Mouse (Mus musculus) heart, embryonic 13.5 days (tissue): ENCODE results near the gene Cntn5. TPM values are rescaled to one million over a fixed set of nuclear protein-coding genes. Genes with fewer than 3 reads are reported as not detected.

Source experiments
- ATAC-seq: fragments of 200-750 bp; cut with Nextera tagmentation; 2 replicates; pipeline ENCODE4 v1.8.0; 2017; ENCODE audit warnings: moderate TSS enrichment; ENCODE audit not compliant: insufficient number of reproducible peaks, low FRiP score, low TSS enrichment; ENCODE audit errors: extremely low read depth
- H3K27ac ChIP-seq: fragments of 300-500 bp; sonication (generic); replicated peaks from 2 replicates; pipeline ENCODE4 v1.5.1; 2015; ENCODE audit warnings: moderate library complexity, mild to moderate bottlenecking, inconsistent platforms
- H3K27me3 ChIP-seq: fragments of 300-500 bp; sonication (generic); replicated peaks from 2 replicates; pipeline ENCODE4 v1.6.1; 2015; ENCODE audit warnings: mild to moderate bottlenecking, inconsistent platforms
- H3K36me3 ChIP-seq: fragments of 300-500 bp; sonication (generic); 2 replicates; pipeline ENCODE4 v1.6.1; 2015; ENCODE audit warnings: mild to moderate bottlenecking, inconsistent platforms
- H3K4me1 ChIP-seq: fragments of 300-500 bp; sonication (generic); 2 replicates; pipeline ENCODE4 v1.6.1; 2015; ENCODE audit warnings: inconsistent platforms
- H3K4me2 ChIP-seq: fragments of 300-500 bp; sonication (generic); 2 replicates; pipeline ENCODE4 v1.6.1; 2015; ENCODE audit warnings: inconsistent platforms, mild to moderate bottlenecking, moderate library complexity
- H3K4me3 ChIP-seq: fragments of 300-500 bp; sonication (generic); 2 replicates; pipeline ENCODE4 v1.5.1; 2015; ENCODE audit warnings: moderate library complexity, mild to moderate bottlenecking, inconsistent platforms
- H3K9ac ChIP-seq: fragments of 300-500 bp; sonication (generic); 2 replicates; pipeline ENCODE4 v1.6.1; 2015; ENCODE audit warnings: inconsistent platforms, mild to moderate bottlenecking, moderate library complexity
- H3K9me3 ChIP-seq: fragments of 300-500 bp; sonication (generic); 2 replicates; pipeline ENCODE4 v1.6.1; 2016; ENCODE audit warnings: inconsistent platforms
- WGBS: fragments of 180-500 bp; shearing (Covaris S2); methylation state at CpG from one replicate; pipeline ENCODE4 v1.1.7; 2015; ENCODE audit warnings: mixed read lengths; 5-methylcytosine and 5-hydroxymethylcytosine counted together
- polyA plus RNA-seq: library from polyadenylated mRNA; unstranded; fragments of >200 nt; fragmentation: Nextera tagmentation; extraction: Ambion mirVana; gene quantifications from 2 replicates; pipeline ENCODE4 v1.2.1, GENCODE M21; 2015

Gene Cntn5
- polyA plus RNA-seq, 1 experiment from 2014 or later = 0.13 TPM

DNA sequence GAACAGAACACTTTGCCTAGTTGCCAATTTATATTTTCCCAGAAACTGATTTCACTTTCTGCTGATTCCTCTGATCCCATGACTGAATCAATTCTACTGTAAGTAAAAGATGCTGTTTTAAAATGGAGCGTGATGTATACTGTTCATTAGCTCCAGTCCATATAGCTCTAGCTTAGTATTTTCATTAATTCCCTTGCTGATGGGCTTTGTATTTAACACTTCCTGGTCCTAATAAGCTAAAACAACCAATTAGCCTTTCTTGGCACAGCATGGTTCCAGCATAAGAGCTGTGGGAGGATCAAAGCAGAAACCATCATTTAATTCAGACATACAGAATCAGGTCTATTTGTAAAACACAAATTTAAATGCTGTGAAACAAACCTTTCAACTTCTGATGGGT lies 375.5 kb downstream of the Cntn5 start:
- Histone ChIP-seq H3K4me2 (no peak overlapping the region), H3K27ac (no peak overlapping the region), H3K27me3 (no peaks in the 10 kb centered on the region), H3K4me3 (no peak overlapping the region), H3K4me1 (no peaks in the 10 kb centered on the region), H3K9me3 (no peaks in the 10 kb centered on the region), H3K9ac (no peak overlapping the region), H3K36me3 (no peaks in the 10 kb centered on the region)
- 74% methylated on average over 1 of the region's 1 CpGs for WGBS
- ATAC-seq = no peak

DNA sequence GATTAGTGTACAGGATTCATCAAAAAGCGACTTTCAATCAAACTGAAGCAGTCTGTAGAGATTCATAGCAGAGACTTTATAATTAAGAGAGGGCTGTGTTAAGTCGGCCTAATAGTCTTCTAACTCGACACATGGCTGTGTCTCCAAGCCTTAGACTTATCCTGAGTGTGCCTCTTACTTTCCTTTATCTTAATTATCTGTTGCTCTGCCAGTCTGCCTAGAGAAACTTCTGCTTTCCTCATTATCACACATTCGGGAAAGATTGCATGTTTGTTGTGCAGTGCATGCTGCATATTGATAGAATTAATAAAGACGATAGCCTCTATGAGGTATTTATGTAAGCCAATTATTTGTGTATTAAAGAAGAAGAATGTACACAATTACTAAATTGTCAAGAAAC lies 375.9 kb downstream of the Cntn5 start:
- Histone ChIP-seq H3K27me3 (no peaks in the 10 kb centered on the region), H3K9ac (no peak overlapping the region), H3K9me3 (no peaks in the 10 kb centered on the region), H3K27ac (no peak overlapping the region), H3K36me3 (no peaks in the 10 kb centered on the region), H3K4me1 (no peaks in the 10 kb centered on the region), H3K4me3 (no peak overlapping the region), H3K4me2 (no peak overlapping the region)
- WGBS = 60% methylated on average over 5 of the region's 5 CpGs
- ATAC-seq = no peak

DNA sequence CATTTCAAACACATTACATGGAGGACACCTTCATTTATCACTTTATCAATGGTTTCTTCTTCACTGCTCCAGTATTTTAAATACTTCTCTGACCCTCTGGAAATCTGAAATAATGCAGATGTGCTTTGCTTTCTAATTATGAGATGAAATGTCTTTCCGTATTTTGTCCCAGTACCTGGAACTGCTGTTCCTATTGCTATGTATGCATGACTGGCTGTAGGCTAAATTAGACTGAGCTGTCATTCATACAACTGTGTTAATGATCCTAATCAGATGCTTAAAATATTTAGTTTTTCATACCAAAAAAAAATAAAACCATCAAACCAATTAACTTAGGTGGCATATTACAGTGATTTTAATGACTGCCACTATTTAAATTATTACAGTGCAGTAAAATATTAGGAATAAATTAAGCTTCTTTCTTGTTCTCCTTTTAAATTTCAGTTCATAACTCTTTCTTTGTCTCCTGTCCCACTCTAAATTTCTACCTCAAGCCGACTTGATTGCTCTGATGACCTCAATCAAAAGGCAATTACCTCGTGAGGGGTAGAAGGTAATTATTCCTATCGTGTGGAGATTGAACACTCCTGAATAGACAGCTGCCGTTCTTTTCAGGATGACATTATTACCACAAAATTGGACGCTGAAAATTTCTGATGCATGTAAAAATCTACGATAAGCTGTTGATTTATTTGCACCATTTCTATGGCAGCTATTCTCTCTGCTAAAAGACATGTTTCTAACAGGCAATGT lies 378.5 kb downstream of the Cntn5 start:
- H3K9me3 ChIP-seq = no peaks in the 10 kb centered on the region
- WGBS = 69% methylated on average over 7 of the region's 7 CpGs
- no peaks in the 10 kb centered on the region for H3K36me3 ChIP-seq
- no peak overlapping the region for H3K4me2 ChIP-seq
- no peaks in the 10 kb centered on the region for H3K4me1 ChIP-seq
- no peak overlapping the region for H3K9ac ChIP-seq
- H3K27me3 ChIP-seq = no peaks in the 10 kb centered on the region
- no peak overlapping the region for H3K4me3 ChIP-seq
- ATAC-seq = no peak
- H3K27ac ChIP-seq = no peak overlapping the region

DNA sequence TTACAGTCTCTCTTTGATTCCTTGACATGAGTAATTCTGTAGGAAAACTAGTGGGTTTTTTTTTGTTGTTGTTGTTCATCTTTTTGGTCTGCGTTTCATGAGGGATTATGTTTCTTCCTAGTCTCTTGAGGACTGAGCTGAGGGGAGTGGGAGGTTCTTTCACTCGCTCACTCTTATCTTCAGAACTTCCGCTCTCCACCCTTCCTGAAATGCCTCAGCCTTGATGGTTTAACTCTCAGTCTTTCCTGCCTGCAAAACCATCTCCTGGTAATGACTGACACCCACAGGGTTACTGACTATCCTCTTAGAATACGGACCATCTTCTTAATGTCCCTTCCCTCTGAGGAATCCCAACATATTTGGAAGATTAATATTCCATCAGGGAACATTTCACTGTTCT lies 382.0 kb downstream of the Cntn5 start:
- H3K4me2 ChIP-seq = no peak overlapping the region
- no peak for ATAC-seq
- WGBS = 26% methylated on average over 4 of the region's 4 CpGs
- no peaks in the 10 kb centered on the region for H3K27me3 ChIP-seq
- H3K9me3 ChIP-seq = no peaks in the 10 kb centered on the region
- H3K36me3 ChIP-seq = no peaks in the 10 kb centered on the region
- H3K9ac ChIP-seq = no peak overlapping the region
- no peak overlapping the region for H3K27ac ChIP-seq
- no peaks in the 10 kb centered on the region for H3K4me1 ChIP-seq
- no peak overlapping the region for H3K4me3 ChIP-seq

DNA sequence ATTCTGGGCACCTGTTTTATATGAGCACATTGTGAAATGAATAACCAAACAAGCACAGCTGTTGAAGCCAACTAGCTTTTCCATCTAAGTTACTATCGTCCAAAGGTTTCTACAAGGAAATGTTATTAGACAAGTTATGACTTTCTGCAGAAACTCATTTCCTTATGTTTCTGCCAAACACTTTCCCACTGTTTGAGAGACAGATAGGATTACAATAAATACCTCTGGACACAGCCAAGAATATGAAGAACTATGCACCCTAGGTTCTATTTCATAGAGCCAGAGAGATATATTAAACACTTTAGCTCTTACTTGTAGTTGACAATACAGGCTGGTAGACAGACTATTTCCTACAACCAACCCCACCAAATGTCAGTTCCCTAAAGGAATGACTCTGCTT lies 383.5 kb downstream of the Cntn5 start:
- WGBS = 62% methylated on average over 1 of the region's 1 CpGs
- no peak for ATAC-seq
- Histone ChIP-seq H3K4me1 (no peaks in the 10 kb centered on the region), H3K9ac (no peak overlapping the region), H3K9me3 (no peaks in the 10 kb centered on the region), H3K36me3 (no peaks in the 10 kb centered on the region), H3K4me3 (no peak overlapping the region), H3K27ac (no peak overlapping the region), H3K27me3 (no peaks in the 10 kb centered on the region), H3K4me2 (no peak overlapping the region)

DNA sequence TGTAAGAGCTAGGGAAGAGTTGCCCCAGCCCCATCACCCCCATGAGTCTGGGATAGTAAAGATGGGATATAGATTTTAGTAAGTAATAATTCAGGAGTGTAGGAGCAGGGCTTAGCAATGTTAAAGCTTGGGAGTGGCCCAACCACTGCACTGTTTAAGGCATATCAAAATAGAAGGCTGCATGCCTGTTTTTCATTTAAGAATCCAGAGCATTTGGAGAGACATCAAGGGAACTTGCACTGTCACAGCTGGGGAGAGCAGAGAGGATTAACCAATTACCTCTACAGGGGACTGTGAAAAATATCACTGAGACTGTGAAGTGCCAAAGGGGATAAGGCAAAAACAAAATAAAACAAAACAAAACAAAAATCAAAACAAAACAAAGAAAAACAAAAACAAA lies 412.3 kb downstream of the Cntn5 start:
- Histone ChIP-seq H3K9me3 (no peaks in the 10 kb centered on the region), H3K36me3 (no peaks in the 10 kb centered on the region), H3K4me3 (no peak overlapping the region), H3K9ac (no peak overlapping the region), H3K4me2 (no peak overlapping the region), H3K27ac (no peak overlapping the region), H3K4me1 (no peaks in the 10 kb centered on the region), H3K27me3 (no peaks in the 10 kb centered on the region)
- no peak for ATAC-seq

DNA sequence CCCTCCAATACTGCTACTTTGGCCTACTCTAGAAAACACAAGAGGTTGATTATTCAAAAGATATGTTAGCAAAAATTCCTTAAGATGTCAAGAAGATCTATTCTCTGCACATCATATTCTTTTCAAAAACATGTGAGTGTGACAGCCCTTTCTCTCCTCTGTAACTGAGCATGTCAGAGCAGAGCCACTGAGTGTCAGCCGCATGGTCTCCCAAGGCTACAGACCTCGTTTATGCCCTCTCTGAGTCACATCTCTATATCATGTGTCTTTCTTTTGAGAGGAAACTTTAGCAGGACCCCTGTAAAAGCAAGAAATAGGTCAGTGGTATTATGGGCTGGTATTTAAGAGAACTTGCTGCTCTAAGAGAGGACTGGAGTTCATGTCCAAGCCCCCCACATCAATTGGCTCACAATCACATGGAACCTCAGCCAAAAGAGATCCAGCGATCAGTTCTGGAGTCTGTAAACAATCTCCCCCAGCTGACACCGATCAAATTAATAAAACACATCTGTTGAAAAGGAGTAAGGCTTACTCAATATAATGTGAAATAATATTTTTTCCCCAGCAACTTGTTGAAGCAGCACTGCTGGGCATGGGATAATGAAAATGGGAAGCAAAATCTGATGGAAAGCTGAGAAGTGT lies 433.0 kb downstream of the Cntn5 start:
- WGBS = 63% methylated on average over 4 of the region's 4 CpGs
- no peaks in the 10 kb centered on the region for H3K4me1 ChIP-seq
- H3K27ac ChIP-seq = no peak overlapping the region
- no peak for ATAC-seq
- H3K9ac ChIP-seq = no peak overlapping the region
- 0 out of 2 replicates have a peak, but pooled peaks cover 7% of the 10 kb centered on the region for H3K9me3 ChIP-seq
- H3K27me3 ChIP-seq = no peaks in the 10 kb centered on the region
- H3K36me3 ChIP-seq = no peaks in the 10 kb centered on the region
- H3K4me3 ChIP-seq = no peak overlapping the region
- H3K4me2 ChIP-seq = no peak overlapping the region

DNA sequence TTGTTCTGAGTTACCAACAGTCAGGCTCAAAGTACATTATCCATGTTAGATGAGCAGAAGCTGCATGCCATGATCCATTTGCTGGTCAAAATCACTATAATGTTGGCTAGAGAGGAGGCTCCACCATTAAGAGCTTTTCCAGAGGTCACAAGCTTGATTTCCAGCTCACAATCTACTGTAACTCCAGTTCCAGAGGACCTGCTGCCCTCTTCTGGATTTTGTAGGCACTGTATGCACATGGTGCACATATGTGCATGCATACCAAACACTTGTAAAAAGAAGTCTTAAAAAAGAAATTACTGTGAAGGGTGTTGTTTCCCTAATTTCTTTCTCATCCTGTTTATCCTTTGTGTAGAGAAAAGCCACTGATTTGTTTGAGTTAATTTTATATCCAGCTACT lies 439.8 kb downstream of the Cntn5 start:
- Histone ChIP-seq H3K27ac (no peak overlapping the region), H3K9ac (no peak overlapping the region), H3K4me1 (no peaks in the 10 kb centered on the region), H3K4me3 (no peak overlapping the region), H3K36me3 (no peaks in the 10 kb centered on the region), H3K4me2 (no peak overlapping the region), H3K27me3 (no peaks in the 10 kb centered on the region), H3K9me3 (peaks cover 3% of the 10 kb centered on the region; the same call in 1 of the 2 replicates)
- no peak for ATAC-seq

DNA sequence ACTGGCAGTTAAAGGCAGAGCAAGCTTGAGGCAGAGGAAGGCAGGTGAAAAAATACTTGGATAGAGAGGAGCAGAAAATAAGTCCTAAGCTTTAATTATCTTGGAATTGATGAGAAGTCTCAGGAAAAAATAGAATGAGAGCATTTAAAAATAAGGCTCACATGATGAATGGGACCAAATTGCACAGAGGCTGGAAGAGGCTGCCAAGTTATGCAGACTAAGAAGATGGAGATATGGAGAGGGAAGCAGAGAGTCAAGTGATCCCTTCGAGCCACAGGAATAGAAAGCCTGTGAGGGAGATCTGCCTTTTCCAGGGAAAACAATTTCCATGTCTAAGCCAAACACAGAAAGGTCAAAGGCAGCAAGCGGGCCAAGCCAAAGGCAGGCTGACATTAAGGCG lies 446.7 kb downstream of the Cntn5 start:
- no peaks in the 10 kb centered on the region for H3K9me3 ChIP-seq
- ATAC-seq = no peak
- 0 out of 2 replicates have a peak, but pooled peaks cover 4% of the 10 kb centered on the region for H3K4me1 ChIP-seq
- H3K4me3 ChIP-seq = no peak overlapping the region
- no peaks in the 10 kb centered on the region for H3K27me3 ChIP-seq
- H3K27ac ChIP-seq = no peak overlapping the region
- 36% methylated on average over 3 of the region's 3 CpGs for WGBS
- H3K4me2 ChIP-seq = no peak overlapping the region
- no peaks in the 10 kb centered on the region for H3K36me3 ChIP-seq
- no peak overlapping the region for H3K9ac ChIP-seq

DNA sequence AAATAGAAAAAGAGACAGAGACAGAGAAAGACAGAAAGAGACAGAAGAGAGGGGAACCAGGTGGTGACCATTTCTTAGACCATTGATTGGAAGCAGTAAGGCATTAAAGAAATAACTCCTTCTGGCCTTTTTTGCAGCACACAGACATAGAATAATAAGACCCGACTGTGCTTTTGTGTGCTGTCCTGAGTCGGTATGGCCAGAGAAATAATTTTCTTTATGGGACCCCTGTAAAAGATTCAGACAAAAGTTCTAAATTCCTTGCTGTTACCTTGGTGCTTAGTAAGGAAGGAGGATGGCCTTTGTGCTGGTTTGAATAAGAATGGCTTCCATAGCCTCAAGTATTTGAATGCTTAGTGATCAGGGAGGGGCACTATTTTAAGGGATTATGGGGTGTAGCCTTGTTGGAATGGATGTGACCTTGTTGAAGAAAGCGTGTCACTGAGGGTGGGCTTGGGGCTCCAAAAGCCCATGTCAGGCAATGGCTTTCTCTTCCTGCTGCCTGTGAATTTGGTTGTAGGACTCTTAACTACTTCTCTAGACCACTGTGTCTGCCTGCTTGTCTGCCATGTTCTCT lies 455.5 kb downstream of the Cntn5 start:
- H3K9me3 ChIP-seq = no peaks in the 10 kb centered on the region
- WGBS = 75% methylated on average over 3 of the region's 3 CpGs
- no peak overlapping the region for H3K4me2 ChIP-seq
- H3K4me1 ChIP-seq = no peaks in the 10 kb centered on the region
- H3K4me3 ChIP-seq = no peak overlapping the region
- no peak overlapping the region for H3K9ac ChIP-seq
- no peak overlapping the region for H3K27ac ChIP-seq
- no peaks in the 10 kb centered on the region for H3K27me3 ChIP-seq
- no peak for ATAC-seq
- no peaks in the 10 kb centered on the region for H3K36me3 ChIP-seq

DNA sequence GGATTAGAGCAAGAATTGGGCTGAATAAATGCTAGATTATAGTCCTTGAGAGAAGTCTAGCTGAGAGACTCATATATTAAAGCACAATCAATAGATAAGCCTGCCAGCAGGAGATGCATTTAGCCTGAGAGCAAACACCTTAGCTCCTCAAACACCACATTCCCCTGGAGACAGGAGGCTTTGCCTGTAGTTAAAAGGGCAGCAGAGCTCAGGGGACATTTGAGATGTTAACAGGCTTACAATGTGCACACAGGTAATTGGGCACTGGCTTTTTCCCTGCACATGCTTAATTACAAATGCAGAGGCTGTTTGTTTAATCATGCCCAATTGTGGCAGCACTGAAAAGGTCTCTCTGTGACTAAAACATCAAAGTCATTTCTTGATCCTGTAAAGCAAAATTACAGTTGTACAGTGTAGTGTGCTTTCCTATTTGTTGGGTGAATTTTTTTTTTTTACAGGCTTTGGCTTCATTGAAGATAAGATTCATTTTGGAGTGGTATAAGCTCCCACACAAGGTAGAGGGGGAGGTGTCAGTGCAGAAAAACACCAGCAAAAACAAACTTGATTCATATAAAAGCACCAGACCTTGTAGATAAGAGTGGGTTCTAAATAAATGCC lies 457.2 kb downstream of the Cntn5 start:
- H3K27me3 ChIP-seq = no peaks in the 10 kb centered on the region
- no peaks in the 10 kb centered on the region for H3K9me3 ChIP-seq
- H3K27ac ChIP-seq = no peak overlapping the region
- no peak overlapping the region for H3K4me2 ChIP-seq
- no peak overlapping the region for H3K4me3 ChIP-seq
- ATAC-seq = no peak
- no peaks in the 10 kb centered on the region for H3K4me1 ChIP-seq
- no peak overlapping the region for H3K9ac ChIP-seq
- H3K36me3 ChIP-seq = no peaks in the 10 kb centered on the region
